Mouse (Mus musculus): ENCODE results near the gene Wdr43. TPM values are rescaled to one million over a fixed set of nuclear protein-coding genes. Genes with fewer than 3 reads are reported as not detected.
"Not testable (repeated sequence)": the region's sequence is repeated elsewhere in the genome, so short reads cannot be mapped to it uniquely, and the experiment has no call there.

The Wdr43 gene
- polyA plus RNA-seq, 1 experiment from 2014 or later, result 73.0 TPM

GRCm38 (mm10) chr17:71637750-71638265 lies 22.1 kb downstream of the Wdr43 start:
- 92% methylated on average over 4 of the region's 4 CpGs for WGBS
- H3K27me3 ChIP-seq, result no peaks in the 10 kb centered on the region

DNA sequence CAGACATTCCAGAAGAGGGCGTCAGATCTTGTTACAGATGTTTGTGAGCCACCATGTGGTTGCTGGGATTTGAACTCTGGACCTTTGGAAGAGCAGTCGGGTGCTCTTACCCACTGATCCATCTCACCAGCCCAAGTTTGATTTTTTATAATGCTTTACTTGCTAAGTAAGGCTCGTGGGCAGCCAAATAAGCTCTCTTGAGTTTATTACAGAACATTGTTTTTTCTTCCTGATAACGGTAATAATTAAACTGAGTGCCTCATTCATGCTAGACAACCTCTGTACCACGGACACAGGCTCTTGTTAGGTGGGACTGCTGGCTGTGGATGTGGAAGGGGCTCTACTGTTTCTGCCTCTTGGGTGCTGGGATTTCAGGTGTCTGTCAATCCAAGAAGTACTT lies 23.4 kb downstream of the Wdr43 start:
- not testable (repeated sequence) for H3K4me3 ChIP-seq; H3K4me2 ChIP-seq; H3K9me3 ChIP-seq; ATAC-seq (ENCODE audit: borderline replicate concordance, extremely low read depth, low FRiP score, low TSS enrichment); H3K9ac ChIP-seq; H3K27ac ChIP-seq; H3K4me1 ChIP-seq; H3K27me3 ChIP-seq
- WGBS, result 64% methylated on average over 5 of the region's 5 CpGs
- peaks cover 88% of the 10 kb centered on the region for H3K36me3 ChIP-seq

More at GRCm38 (mm10) chr17:71637750-71638265, 22.1 kb downstream of the Wdr43 start:
- Histone ChIP-seq H3K4me3 (no peak overlapping the region), H3K9ac (no peak overlapping the region), H3K36me3 (peaks cover 94% of the 10 kb centered on the region), H3K4me1 (no peaks in the 10 kb centered on the region), H3K4me2 (no peak overlapping the region), H3K27ac (no peak overlapping the region), H3K9me3 (no peaks in the 10 kb centered on the region)
- no peak for ATAC-seq (ENCODE audit: borderline replicate concordance, extremely low read depth, low FRiP score, low TSS enrichment)

- peaks cover 85% of the 10 kb centered on the region for H3K36me3 ChIP-seq
- no peak for ATAC-seq (ENCODE audit: borderline replicate concordance, extremely low read depth, low FRiP score, low TSS enrichment)
- H3K4me1 ChIP-seq, result no peaks in the 10 kb centered on the region
- 87% methylated on average over 9 of the region's 9 CpGs for WGBS
- no peaks in the 10 kb centered on the region for H3K27me3 ChIP-seq
- no peak overlapping the region for H3K4me3 ChIP-seq
- no peak overlapping the region for H3K9ac ChIP-seq
- H3K27ac ChIP-seq, result no peak overlapping the region
- no peaks in the 10 kb centered on the region for H3K9me3 ChIP-seq
- H3K4me2 ChIP-seq, result no peak overlapping the region
These were observed 24.9 kb downstream of the Wdr43 start for GRCm38 (mm10) chr17:71640421-71641085.

DNA sequence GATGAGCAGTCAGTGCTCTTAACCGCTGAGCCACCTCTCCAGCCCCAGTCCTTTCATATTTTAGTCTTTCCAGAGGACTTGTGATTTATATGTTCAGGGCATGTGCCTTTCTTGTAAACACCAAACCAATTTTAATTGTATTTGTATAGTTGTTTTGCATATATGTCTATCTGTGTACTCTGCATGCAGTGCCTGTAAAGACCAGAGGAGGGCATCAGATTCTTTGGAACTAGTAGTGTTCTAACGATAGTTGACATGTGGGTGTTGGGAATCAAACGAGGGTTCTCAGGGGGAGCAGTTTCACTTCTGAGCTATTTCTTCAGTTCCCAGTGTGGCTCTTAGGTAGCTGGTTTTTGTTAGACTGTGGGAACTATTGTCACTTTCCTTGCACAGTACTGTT lies 26.5 kb downstream of the Wdr43 start:
- no peak overlapping the region for H3K4me2 ChIP-seq
- H3K9me3 ChIP-seq, result no peaks in the 10 kb centered on the region
- no peaks in the 10 kb centered on the region for H3K4me1 ChIP-seq
- no peak overlapping the region for H3K4me3 ChIP-seq
- no peaks in the 10 kb centered on the region for H3K27me3 ChIP-seq
- no peak for ATAC-seq (ENCODE audit: borderline replicate concordance, extremely low read depth, low FRiP score, low TSS enrichment)
- H3K27ac ChIP-seq, result no peak overlapping the region
- 87% methylated on average over 3 of the region's 3 CpGs for WGBS
- H3K36me3 ChIP-seq, result peaks cover 79% of the 10 kb centered on the region
- H3K9ac ChIP-seq, result no peak overlapping the region

DNA sequence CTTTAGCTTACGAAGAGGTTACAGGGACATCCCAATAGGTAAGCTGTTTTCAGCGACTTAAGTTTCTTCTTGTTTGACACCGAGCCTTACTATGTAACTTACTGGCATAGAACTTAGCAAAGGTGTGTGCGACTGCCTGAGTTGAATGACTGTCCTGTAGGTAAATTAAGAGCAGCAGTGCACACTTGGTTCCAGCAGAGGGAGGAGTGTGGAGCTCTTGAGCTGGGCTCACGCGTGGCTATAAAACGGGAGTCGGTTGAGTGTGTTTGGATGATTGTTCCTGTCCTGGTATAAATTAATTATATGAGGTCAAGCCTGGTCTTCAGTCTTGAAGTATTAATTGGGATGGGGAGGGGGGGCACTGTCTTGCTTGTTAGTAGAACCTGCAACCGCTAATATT lies 34.3 kb downstream of the Wdr43 start:
- H3K4me1 ChIP-seq, result no peaks in the 10 kb centered on the region
- H3K4me2 ChIP-seq, result no peak overlapping the region
- H3K27ac ChIP-seq, result no peak overlapping the region
- no peaks in the 10 kb centered on the region for H3K27me3 ChIP-seq
- no peak for ATAC-seq (ENCODE audit: borderline replicate concordance, extremely low read depth, low FRiP score, low TSS enrichment)
- H3K9me3 ChIP-seq, result no peaks in the 10 kb centered on the region
- no peak overlapping the region for H3K9ac ChIP-seq
- no peak overlapping the region for H3K4me3 ChIP-seq
- 87% methylated on average over 9 of the region's 9 CpGs for WGBS
- H3K36me3 ChIP-seq, result peaks cover 60% of the 10 kb centered on the region

GRCm38 (mm10) chr17:71652495-71652894 lies 36.8 kb downstream of the Wdr43 start:
- ATAC-seq (ENCODE audit: borderline replicate concordance, extremely low read depth, low FRiP score, low TSS enrichment), result no peak
- H3K27me3 ChIP-seq, result no peaks in the 10 kb centered on the region
- no peak overlapping the region for H3K27ac ChIP-seq
- no peak overlapping the region for H3K4me3 ChIP-seq
- H3K9me3 ChIP-seq, result no peaks in the 10 kb centered on the region
- H3K4me1 ChIP-seq, result no peaks in the 10 kb centered on the region
- H3K9ac ChIP-seq, result no peak overlapping the region
- H3K4me2 ChIP-seq, result no peak overlapping the region
- peaks cover 65% of the 10 kb centered on the region for H3K36me3 ChIP-seq
- 87% methylated on average over 2 of the region's 2 CpGs for WGBS

- H3K4me3 ChIP-seq, result no peak overlapping the region
- 83% methylated on average over 5 of the region's 5 CpGs for WGBS
- ATAC-seq (ENCODE audit: borderline replicate concordance, extremely low read depth, low FRiP score, low TSS enrichment), result no peak
- no peaks in the 10 kb centered on the region for H3K9me3 ChIP-seq
- no peaks in the 10 kb centered on the region for H3K4me1 ChIP-seq
- H3K4me2 ChIP-seq, result no peak overlapping the region
- H3K9ac ChIP-seq, result no peak overlapping the region
- no peak overlapping the region for H3K27ac ChIP-seq
- H3K36me3 ChIP-seq, result peaks cover 69% of the 10 kb centered on the region
- H3K27me3 ChIP-seq, result no peaks in the 10 kb centered on the region
These were observed 37.2 kb downstream of the Wdr43 start for GRCm38 (mm10) chr17:71652934-71653333.

GRCm38 (mm10) chr17:71657521-71657920 lies 41.8 kb downstream of the Wdr43 start:
- Histone ChIP-seq H3K36me3 (peaks cover 49% of the 10 kb centered on the region), H3K9ac (no peak overlapping the region), H3K4me2 (no peak overlapping the region), H3K27ac (no peak overlapping the region), H3K4me3 (no peak overlapping the region), H3K4me1 (0 out of 2 replicates have a peak, but pooled peaks cover 4% of the 10 kb centered on the region), H3K9me3 (no peaks in the 10 kb centered on the region), H3K27me3 (no peaks in the 10 kb centered on the region)
- no peak for ATAC-seq (ENCODE audit: borderline replicate concordance, extremely low read depth, low FRiP score, low TSS enrichment)
- WGBS, result 82% methylated on average over 4 of the region's 4 CpGs

DNA sequence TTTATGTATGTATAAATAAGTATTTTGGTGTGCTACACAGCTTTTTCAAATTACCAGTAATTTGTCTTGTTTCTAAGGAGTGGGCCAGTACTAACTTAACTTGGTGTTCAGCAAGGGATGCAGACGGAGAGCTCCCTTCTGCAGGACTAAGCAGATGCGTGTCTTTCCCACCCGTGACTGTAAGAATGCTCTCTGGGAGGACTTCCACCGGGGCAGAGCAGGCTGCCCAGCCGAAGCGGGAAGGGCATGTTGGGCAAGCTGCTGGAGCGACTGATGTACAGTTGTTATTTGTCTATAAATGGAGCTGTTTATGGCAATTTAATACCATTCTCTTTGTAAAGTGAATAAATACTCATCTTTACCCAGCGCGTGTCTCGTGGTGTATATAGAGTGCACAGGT lies 43.0 kb downstream of the Wdr43 start:
- Histone ChIP-seq H3K36me3 (peaks cover 41% of the 10 kb centered on the region), H3K4me1 (0 out of 2 replicates have a peak, but pooled peaks cover 5% of the 10 kb centered on the region), H3K4me3 (no peak overlapping the region), H3K27ac (no peak overlapping the region), H3K9me3 (no peaks in the 10 kb centered on the region), H3K4me2 (no peak overlapping the region), H3K27me3 (no peaks in the 10 kb centered on the region), H3K9ac (no peak overlapping the region)
- ATAC-seq (ENCODE audit: borderline replicate concordance, extremely low read depth, low FRiP score, low TSS enrichment), result no peak
- 90% methylated on average over 10 of the region's 10 CpGs for WGBS

GRCm38 (mm10) chr17:71660390-71660789 lies 44.7 kb downstream of the Wdr43 start:
- ATAC-seq (ENCODE audit: borderline replicate concordance, extremely low read depth, low FRiP score, low TSS enrichment), result no peak
- Histone ChIP-seq H3K4me1 (0 out of 2 replicates have a peak, but pooled peaks cover 5% of the 10 kb centered on the region), H3K9me3 (no peaks in the 10 kb centered on the region), H3K36me3 (peaks cover 32% of the 10 kb centered on the region), H3K27ac (no peak overlapping the region), H3K27me3 (no peaks in the 10 kb centered on the region), H3K9ac (no peak overlapping the region), H3K4me3 (no peak overlapping the region), H3K4me2 (no peak overlapping the region)
- 55% methylated on average over 1 of the region's 1 CpGs for WGBS

DNA sequence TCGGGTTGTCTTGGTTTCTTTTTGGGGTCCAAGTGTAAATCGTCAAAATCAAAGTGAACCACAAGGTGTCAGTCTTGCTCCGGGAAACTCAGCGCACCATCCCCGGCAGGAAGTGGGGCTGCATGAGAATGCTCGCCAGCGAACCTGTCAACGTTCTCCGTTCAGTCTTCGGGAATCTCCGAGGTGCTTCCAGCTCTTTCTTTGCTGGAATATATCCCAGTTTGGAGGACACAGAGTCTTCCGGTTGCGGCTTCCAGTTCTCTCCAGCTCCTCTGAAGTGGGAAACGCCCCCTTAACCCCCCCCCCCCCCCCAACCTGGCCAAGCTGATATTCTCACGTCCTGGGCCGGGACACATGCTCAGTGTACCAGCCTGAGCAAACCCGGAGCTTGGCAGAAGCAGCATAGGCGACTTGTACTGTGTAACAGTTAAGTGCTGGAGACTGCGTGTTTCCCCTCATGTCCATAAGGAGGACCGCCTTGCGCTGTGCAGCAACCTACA lies 47.1 kb downstream of the Wdr43 start:
- H3K27ac ChIP-seq, result no peak overlapping the region
- H3K4me1 ChIP-seq, result 0 out of 2 replicates have a peak, but pooled peaks cover 5% of the 10 kb centered on the region
- H3K4me2 ChIP-seq, result peak overlapping the region; percentile 70
- H3K4me3 ChIP-seq, result peak overlapping the region; percentile 35
- peaks cover 13% of the 10 kb centered on the region for H3K36me3 ChIP-seq
- H3K9me3 ChIP-seq, result no peaks in the 10 kb centered on the region
- 4% methylated on average over 21 of the region's 21 CpGs for WGBS
- no peaks in the 10 kb centered on the region for H3K27me3 ChIP-seq
- 0 out of 2 replicates have a peak overlapping the region, but pooled peaks have one; percentile 21 for H3K9ac ChIP-seq
- peak; percentile 76 for ATAC-seq (ENCODE audit: borderline replicate concordance, extremely low read depth, low FRiP score, low TSS enrichment)

GRCm38 (mm10) chr17:71663491-71663890 lies 47.8 kb downstream of the Wdr43 start:
- Histone ChIP-seq H3K9me3 (no peaks in the 10 kb centered on the region), H3K27me3 (no peaks in the 10 kb centered on the region), H3K4me3 (no peak overlapping the region), H3K36me3 (peaks cover 9% of the 10 kb centered on the region), H3K4me2 (no peak overlapping the region), H3K9ac (no peak overlapping the region), H3K4me1 (0 out of 2 replicates have a peak, but pooled peaks cover 5% of the 10 kb centered on the region), H3K27ac (no peak overlapping the region)
- ATAC-seq (ENCODE audit: borderline replicate concordance, extremely low read depth, low FRiP score, low TSS enrichment), result 0 out of 2 replicates have a peak, but pooled peaks have one; percentile 13
- WGBS, result 63% methylated on average over 6 of the region's 6 CpGs
